Mouse (Mus musculus) spleen, postnatal 36 days (tissue): ENCODE results near the gene Vwa5b2.

ENCODE experiments used
- DNase-seq, 2 experiments: peaks; one replicate each; pipeline ENCODE4 v3.0.0; 2022; ENCODE audit warnings: low spot score in 2 of 2, mixed read lengths in 1 of 2

Vwa5b2 gene

DNA sequence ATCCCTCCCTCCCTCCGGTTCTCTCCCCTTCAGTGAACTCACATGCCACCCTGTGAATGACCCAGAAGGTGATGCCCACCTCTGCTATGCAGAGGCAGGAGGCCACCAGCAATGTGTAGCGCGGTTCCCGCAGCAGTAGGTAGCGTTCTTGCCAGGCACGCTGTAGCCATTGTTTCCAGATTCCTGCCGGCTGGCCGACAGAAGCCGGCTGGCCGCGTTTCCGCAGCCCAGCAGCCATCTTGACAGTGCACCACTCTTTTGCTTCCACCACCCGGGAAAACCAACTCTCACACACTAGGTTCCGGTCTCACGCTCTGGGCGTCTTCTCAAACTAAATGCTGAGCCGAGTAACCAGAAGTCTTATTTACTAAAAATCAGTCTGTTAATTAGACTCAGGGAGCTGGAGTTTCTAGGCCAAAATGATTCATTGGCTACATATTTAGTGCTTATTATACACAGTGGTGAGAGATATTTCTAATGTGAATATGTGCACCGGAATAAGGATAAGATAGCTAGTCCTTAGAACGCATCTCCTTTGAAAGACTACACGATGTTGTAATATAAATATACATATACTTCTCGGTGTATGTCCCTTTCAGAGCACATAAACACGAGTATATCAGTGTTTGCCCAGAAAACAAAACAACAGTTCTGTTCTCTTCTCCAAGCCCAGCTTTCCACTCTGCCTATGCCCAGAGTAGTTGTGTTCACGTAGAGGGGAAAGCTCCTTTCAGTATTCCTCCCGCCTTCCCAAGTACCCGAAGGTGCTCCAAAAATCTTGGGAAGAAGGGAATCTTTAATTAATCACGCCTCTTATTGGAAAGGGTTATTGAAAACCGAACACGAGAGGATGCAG is 21.5 kb downstream of the Vwa5b2 start:
- peak; percentile 69 to 72 for DNase-seq

DNA sequence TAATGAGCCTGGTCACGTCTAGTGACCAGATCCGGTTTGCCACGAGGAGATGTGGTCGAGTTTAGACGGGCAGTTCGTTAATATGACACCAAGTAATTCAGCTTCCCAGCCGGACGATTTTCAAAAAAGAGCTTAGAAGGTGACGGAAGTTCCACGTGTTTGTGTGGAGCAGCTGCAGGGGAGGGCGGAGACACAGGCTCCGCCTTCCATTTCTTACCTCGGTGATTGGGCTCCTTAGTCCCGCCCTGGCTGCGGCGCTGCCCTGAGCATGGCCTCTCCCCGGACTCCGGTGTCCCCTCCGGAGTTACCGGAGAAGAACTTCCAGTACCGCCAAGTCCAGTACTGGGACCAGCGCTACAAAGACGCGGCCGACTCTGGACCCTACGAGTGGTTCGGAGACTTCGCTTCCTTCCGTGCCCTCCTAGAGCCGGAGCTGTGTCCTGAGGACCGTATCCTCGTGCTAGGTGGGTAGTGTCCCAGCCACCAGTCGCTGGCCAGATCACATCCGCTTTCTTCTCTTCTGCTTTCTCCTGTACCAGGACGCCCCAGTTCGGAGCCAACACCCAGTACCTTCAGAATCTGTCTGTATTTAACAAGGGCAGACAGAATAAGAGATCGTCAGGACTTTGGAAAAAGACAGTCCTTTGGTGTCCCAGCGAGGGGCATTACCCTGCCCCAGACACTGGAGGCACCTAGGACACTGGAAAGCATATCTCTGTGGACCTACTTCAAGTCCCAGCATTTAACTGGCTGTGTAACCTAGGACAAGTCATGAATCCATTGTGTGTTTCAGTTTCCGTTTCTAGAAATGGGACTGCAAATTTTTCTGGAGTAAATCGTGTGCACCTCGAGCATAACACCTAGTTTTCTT is 22.3 kb downstream of the Vwa5b2 start, which contains the start of the genes Eef1akmt4, Gm49333 and Alg3:
Gene Eef1akmt4 (plus strand): TSS at position 237 of the 871 bp plus-strand sequence.
Gene Gm49333 (plus strand): TSS at position 254 of the 871 bp plus-strand sequence.
Gene Alg3 (minus strand): TSS at position 379 of the 871 bp plus-strand sequence.
- DNase-seq, result peak; percentile 87

DNA sequence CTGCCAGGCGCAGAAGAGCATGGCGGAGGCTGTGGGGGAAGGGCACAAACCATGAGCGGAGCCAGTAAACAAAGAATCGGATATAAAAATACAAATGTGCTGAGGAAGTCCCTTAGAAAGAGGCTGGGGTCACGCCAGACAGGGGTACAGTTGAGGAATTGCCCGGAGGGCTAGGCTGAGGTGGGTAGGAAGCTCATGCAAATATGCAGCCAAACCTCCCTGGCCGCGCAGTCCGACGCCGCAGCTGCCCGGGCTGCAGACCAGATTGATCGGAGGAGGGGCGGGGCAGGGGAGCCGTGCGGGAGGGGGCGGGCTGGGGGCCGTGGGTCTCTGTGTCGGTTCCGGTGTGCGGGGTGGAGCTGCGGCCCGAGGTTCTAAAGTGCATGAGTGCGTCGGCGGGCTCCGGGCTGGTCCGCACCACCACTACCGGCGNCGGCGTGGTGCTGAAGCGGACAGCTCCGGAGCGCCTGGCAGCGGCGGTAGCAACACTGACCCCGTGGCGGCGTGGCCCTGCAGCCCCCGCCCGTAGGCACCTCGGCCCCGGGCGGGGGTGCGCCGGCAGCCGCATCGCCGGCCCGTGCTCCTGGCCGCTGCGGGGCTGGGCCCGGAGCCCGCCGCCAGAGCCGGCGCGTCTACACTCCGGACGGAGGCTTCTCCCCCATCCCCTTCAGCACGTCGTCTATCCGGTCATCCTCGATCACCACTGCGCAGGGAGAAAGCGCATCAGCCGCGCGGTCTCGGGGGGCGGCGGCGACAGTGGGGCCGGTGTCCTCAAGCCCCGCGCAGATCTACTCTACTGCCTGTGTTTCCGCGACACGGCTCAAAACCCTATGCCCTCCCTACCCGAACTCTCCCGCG is 30.5 kb downstream of the Vwa5b2 start:
- no peak for DNase-seq

DNA sequence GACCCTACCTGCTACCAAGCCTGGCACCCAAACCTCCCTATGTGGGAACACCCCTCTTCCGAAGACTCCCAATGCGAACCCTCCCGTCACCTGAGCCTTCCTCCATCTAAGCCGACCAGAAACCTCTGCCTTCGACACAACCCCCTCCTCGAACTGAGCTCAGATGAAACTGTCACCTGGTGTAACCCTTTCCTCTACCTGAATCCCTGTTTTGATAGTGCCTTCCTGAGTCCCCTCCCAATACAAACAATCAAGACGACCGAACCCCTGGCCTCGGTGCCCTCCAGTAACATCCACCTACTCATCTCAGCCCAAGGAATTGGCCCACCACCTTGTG is 31.1 kb downstream of the Vwa5b2 start:
- no peak for DNase-seq

DNA sequence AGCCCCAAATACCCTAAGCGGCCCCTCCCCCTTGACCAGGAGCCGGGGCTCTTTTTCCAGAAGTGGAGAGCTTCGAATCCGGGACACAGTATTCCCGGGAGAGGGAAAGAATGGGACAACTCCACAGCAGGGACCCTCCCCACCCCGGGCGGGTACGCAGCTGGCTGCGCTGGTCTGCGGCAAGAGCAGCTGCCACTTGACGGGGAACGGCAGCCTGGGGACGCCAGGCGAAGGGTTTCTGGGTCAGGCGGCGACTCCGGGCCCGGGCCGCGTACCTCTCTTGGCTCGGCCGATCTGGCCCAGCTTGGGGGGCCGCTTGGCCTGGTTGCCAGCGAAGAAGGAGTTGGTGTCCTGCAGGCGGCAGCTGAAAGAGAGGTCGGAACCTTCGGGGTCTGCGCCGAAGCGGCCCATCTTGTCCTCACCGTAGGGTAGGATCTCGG is 31.5 kb downstream of the Vwa5b2 start:
- DNase-seq, result no peak

DNA sequence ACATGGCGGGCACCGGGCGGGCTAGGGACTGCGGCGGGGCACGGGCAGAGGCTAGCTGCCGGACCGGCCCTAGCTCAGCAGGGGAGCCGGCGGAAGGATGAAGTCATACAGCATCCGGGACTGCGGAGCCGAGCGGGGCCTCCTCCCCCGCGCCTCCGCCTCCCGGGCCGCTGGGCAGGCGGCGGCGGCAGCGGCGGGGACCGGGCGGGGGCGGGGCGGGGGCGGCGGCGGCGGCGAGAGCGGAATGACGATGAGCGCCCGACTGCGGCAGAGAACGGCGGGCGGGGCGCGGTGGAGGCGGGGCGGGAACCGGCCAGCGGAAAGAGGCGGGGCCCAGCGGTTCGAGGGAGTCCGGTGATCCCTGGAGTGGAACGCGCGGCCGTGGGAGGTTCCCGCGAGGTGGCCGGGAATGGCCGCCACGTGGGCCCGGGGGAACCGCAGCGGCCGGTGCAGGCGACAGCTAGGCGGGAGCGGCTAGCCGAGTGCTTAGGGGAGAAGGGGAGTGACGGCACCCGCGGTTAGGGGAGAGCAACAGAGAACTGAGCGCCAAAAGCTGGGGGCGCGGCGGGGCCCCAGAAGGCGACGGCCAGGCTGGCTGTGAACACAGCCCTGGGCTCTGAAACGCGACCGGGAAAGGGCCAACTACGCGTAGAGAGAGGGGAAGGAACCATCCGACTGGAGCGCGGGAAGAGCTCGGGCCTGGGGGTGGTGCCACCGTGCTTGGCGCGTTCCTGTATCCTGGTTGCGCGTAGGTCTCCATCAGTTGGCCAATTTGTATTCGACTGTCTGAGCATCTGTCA is 32.1 kb downstream of the Vwa5b2 start, which contains the start of gene Camk2n2:
Gene Camk2n2 (minus strand): TSS at position 97 of the 800 bp plus-strand sequence.
- DNase-seq, result peak; percentile 47 to 54

DNA sequence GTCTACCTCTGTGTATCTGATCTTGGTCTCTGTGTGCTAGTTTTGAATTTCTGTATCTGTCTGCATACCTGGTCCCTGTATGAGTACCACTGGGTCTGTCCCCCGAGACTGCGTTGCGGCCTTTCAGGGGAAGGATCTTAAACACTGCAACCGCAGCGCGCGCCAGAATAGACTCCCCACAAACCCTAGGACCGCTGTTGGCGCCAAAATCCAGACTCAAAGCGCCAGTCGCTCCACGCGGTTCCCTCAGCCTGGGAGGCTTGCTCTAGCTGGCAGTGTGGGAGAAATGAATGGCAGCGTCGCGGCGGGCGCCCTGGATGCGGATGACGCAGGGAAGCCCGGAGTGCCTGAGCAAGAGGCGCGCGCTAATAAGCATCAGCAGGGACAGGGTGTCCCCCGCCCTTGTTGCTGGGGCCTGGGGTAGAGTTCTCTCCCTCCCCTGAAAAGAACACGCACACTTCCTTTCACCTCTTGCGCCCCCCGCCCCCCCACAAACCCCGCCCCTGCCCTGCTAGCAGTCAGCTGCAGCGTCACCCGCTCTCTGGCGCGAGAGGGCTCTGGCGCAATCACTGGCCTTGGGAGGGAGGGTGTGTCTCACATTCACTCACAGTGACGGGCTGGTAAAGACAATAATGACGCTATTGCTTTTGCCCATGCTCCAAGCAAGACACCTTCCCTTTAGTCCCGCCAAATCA is 32.9 kb downstream of the Vwa5b2 start:
- DNase-seq, result peak in 1 of 2 experiments; percentile 21

DNA sequence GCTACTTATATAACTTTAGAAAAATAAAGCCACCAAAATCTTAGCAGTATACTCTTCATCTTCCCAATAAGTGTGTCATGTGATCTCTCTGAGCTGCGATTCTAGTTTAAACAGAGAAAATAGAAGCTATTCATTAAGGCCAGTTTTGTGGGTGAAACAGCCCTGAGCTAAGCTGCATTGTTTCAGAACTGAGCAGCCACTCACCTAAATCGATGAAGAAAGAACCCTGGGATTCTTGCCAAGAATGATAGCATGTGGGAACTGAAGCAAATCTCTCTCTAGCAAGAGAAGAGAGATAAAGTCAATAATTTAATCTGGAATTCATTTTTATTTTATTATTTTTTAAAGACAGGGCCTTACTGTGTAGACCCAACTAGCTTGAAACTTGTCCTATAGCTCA is 33.9 kb downstream of the Vwa5b2 start:
- no peak for DNase-seq

DNA sequence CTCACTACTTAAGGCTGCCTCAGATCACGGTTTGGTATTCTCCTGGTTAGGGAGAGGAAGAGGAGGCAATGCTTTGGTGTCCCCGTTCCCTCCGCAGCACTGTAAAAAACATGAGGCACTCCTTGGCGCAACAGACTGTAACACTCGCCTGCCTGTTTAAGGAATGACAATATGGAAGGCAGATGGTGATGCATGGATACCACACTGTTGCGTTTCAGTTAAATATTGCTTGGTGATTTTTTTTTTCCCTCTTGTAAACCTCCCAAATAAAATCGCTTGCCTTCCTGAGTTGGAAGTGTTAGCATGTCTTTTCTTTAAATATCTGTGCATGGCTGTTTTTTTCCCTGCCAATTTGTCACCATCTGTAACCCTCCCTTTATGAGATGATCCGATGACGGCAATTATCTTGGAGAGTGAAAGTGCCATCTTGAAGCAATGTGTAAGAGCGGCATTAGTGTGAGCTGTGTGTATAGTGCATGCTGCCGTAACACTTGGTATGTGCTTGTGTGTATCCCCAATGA is 39.7 kb downstream of the Vwa5b2 start:
- no peak for DNase-seq

DNA sequence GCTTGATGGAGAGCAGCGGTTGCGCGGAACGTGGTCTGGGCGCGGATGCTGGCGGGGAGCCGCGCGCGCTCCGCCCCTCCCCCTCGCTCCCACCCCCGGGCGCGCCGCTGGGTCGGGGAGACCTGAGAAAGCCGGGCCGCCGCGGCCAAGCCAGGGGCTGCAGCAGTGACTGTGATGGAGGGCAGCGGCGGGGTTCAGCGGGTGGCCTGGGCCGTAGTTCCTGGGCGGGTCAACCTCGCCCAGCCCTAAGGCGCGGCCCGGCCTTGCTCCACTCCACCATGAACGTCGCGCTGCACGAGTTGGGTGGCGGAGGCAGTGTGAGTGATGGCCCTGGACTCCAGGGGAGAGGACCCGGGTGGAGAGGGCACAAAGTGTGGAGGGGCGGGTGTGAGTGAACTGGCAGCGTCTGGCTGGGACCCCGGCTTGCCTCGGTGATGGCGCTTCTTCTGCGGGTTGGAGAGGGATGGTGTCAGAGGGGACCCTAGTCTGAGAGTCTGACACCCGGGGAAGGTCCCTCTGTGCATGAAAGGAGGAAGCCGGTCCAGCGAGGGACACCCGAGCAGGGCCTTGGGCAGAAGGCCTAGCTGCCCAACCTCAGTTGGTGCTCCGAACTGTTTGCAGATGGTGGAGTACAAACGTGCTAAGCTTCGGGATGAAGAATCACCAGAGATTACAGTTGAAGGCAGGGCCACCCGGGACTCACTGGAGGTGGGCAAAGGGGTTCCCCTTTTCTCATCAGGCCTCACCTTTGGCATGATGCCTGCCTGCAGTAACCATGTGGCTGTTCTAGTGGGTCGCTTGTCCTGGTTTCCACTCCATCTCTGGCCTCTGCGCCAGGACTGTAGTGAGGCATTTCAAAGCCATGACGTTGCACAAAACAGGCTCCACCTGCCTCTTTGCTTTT is 40.7 kb downstream of the Vwa5b2 start, which contains the start of gene Ece2:
Gene Ece2 (plus strand): TSS at position 98 of the 904 bp plus-strand sequence.
- no peak for DNase-seq

DNA sequence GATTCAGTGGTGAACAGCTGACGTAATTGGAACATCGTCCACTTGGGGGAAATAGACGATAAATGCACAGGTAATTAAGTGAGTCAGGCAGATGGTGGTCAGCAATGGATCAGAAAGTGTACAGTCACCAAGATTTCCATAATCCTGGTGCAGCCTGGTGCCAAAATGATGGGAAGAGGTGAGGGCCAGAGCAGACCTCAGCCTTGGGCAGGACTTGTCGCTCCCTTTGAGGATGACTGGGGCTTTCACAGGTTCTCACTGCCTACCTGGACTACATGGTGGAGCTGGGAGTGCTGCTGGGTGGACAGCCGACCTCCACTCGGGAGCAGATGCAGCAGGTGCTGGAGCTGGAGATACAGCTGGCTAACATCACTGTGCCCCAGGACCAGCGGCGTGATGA is 48.1 kb downstream of the Vwa5b2 start:
- no peak for DNase-seq

DNA sequence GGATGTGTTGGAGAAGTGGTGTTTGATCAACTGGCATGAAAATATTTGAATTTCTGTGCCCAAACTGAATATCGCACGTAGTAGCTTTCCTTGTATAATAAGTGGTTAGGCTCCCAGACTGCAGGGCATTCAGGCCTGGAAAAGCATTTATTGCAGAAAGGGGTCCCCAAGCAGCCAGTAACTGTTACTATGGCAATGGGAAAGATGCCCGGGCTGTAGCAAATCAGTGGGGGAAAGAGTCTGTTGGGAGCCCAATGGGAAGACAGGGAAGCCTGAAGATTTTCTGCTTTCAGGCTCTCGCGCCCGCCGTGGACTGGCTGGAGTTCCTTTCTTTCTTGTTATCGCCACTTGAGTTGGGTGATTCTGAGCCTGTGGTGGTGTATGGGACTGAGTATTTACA is 49.1 kb downstream of the Vwa5b2 start:
- DNase-seq, result no peak

DNA sequence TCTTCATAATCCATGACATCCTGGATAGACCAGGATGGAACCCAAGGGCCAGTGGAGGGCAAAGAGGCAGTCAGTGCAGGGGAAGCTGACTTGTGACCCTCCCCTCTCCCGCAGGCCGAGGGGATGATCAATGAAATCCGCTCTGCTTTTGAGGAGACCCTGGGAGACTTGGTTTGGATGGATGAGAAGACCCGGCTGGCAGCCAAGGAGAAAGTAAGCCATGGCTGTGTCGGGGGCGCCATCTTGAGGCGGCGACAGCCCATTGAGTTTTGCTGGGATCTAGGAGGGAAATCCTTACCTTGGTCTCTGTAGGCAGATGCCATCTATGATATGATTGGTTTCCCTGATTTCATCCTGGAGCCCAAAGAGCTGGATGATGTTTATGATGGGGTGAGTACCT is 52.9 kb downstream of the Vwa5b2 start:
- DNase-seq, result peak; percentile 23 to 25

DNA sequence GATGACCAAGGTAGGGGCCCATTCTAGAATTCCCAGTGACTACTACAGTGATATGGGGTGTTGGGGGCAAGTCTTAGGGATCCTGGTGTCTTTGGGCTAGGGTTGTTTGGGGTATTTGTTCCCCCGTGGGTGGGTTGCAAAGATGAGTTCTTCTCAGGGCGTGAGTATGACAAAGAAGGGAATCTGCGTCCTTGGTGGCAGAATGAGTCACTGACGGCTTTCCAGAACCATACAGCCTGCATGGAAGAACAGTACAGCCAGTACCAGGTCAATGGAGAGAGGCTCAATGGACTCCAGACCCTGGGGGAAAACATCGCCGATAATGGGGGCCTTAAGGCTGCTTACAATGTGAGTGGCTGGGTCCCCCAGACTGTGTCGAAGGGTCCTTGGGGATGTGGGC is 54.6 kb downstream of the Vwa5b2 start:
- DNase-seq, result no peak

DNA sequence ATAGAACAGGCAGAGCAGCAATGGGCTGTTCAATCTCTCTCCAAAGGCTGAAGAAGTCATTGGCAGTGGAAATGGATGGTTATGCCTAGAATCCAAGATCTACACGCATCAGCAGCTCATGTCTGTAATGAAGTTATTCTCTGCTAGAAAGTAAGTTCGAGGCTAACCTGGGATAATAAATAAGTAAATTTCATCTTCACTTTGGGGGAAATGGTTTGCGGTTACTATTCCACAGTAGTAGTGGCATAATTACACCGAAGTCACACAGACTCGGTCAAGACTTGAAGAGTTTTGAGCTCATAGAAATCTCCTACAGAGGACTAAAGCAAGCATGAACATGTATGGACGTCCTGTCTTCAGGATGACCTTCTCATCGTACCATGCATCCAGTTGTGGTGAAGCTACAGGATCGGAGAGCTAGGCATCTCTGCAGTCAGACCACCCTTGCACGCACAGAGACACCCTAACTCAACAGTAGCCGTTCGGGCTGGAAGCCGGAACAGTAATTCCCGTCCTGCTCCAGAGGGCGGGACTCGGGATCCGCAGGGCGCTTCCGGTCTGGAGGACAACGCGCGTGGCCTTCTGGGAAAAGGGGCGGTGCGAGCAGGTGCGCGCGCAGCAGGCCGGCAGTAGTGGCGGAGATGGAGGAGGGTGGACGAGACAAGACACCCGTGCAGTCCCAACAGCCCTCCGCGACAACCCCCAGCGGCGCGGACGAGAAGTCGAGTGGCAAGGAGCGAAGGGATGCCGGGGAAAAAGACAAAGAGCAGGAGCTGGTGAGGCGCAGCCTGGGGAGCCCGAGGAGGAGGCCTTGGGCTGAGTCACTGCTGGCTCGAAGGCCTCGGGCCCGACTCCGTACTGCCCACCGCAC is 62.0 kb downstream of the Vwa5b2 start, which contains the start of gene Psmd2:
Gene Psmd2 (plus strand): TSS at position 577 of the 871 bp plus-strand sequence.
- peak; percentile 90 to 92 for DNase-seq

DNA sequence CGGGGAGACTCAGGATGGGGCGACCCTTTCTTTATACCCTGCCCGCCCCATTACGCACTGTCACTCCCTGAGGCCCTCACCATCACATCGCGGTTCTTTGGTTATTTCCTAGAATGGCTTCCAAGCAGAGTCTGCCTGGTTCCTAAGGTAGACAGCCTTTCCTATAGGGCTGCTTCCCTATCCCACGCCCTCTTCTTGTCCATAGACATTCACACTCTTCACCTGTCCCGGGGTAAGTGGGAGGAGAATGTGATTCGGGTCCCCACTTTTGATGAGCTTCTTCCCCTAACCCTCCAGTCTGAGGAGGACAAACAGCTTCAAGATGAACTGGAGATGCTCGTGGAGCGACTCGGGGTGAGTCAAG is 62.7 kb downstream of the Vwa5b2 start:
- DNase-seq, result no peak

DNA sequence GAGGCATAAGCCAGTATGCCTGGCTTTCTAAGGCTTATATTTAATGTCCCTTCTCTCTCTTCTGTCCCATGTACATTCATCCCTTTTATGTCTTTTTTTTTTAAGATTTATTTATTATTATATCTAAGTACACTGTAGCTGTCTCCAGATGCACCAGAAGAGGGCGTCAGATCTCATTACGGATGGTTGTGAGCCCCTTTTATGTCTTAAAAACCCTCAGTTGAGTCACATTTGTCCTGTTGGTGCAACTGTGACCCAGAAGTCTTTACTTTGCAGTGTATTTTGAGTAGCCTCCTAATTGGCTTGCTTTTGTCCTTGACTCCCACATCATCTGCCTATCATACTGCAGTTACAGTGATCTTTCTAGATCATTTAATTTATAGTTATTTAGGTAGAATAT is 64.0 kb downstream of the Vwa5b2 start:
- DNase-seq, result no peak
